Mouse (Mus musculus) induced T-regulatory cell, adult 2 months (primary cell): ENCODE results near the gene Gm27021.

Experiments used
- DNase-seq: peaks from one replicate; pipeline ENCODE4 v3.0.0-alpha.2; 2012; ENCODE audit warnings: low read depth

Gm27021 gene

GRCm38 (mm10) chr8:120685591-120685990 lies 17.7 kb upstream of the Gm27021 start:
- DNase-seq = no peak

- no peak for DNase-seq
Observed at GRCm38 (mm10) chr8:120685097-120685496, 17.2 kb upstream of the Gm27021 start.

GRCm38 (mm10) chr8:120684082-120684481 lies 16.2 kb upstream of the Gm27021 start:
- no peak for DNase-seq

- DNase-seq = peak; percentile 80
Observed at GRCm38 (mm10) chr8:120683602-120684001, 15.7 kb upstream of the Gm27021 start.

- no peak for DNase-seq
Observed at GRCm38 (mm10) chr8:120681113-120681512, 13.2 kb upstream of the Gm27021 start.

- peak; percentile 68 for DNase-seq
Observed at GRCm38 (mm10) chr8:120680405-120680804, 12.5 kb upstream of the Gm27021 start.

- no peak for DNase-seq
Observed at GRCm38 (mm10) chr8:120679629-120680387, 11.9 kb upstream of the Gm27021 start.

- peak; percentile 91 for DNase-seq
Observed at GRCm38 (mm10) chr8:120678447-120678846, 10.6 kb upstream of the Gm27021 start.

- no peak for DNase-seq
Observed at GRCm38 (mm10) chr8:120675718-120676117, 7.8 kb upstream of the Gm27021 start.

GRCm38 (mm10) chr8:120673298-120673697 lies 5.4 kb upstream of the Gm27021 start:
- DNase-seq = no peak

GRCm38 (mm10) chr8:120672626-120673229 lies 4.8 kb upstream of the Gm27021 start:
- no peak for DNase-seq

GRCm38 (mm10) chr8:120671775-120672174 lies 3.9 kb upstream of the Gm27021 start:
- no peak for DNase-seq

GRCm38 (mm10) chr8:120668374-120668905 lies 561 bp upstream of the Gm27021 start, which contains the start of gene Emc8:
Gene Emc8 (minus strand): TSS chr8:120668573.
- no peak for DNase-seq

GRCm38 (mm10) chr8:120666807-120667470 lies 940 bp downstream of the Gm27021 start:
- peak; percentile 51 for DNase-seq

GRCm38 (mm10) chr8:120665726-120666455 lies 2.0 kb downstream of the Gm27021 start:
- DNase-seq = peak; percentile 65

- DNase-seq = no peak
Observed at GRCm38 (mm10) chr8:120664566-120664965, 3.3 kb downstream of the Gm27021 start.

GRCm38 (mm10) chr8:120657415-120657814 lies 10.5 kb downstream of the Gm27021 start:
- DNase-seq = no peak

- no peak for DNase-seq
Observed at GRCm38 (mm10) chr8:120656322-120657052, 11.4 kb downstream of the Gm27021 start.

GRCm38 (mm10) chr8:120647532-120647931 lies 20.3 kb downstream of the Gm27021 start, which contains the start of gene 1190005I06Rik:
Gene 1190005I06Rik (minus strand): TSS chr8:120647632.
- no peak for DNase-seq

GRCm38 (mm10) chr8:120644663-120645062 lies 23.2 kb downstream of the Gm27021 start:
- no peak for DNase-seq

GRCm38 (mm10) chr8:120642031-120642662 lies 25.7 kb downstream of the Gm27021 start:
- DNase-seq = no peak
